Mouse (Mus musculus): ENCODE data around the gene Diexf.

GRCm38 (mm10) chr1:193112093-193112492, 18.0 kb downstream of the Diexf start:
- TF ChIP-seq CTCF (IDR thresholded peaks at IDR 0.05; ENCODE audit: low read depth), result no peak
- no peak for TF ChIP-seq EP300 (IDR thresholded peaks at IDR 0.05; ENCODE audit: low read depth)

All from liver, postnatal 0 days (tissue).